Mouse (Mus musculus) thymus, adult 2 months (tissue): Measurements from ENCODE around the gene Tal1.

Source experiments
- CTCF ChIP-seq: fragments of 200-500 bp; IDR thresholded peaks from 2 replicates; pipeline ENCODE4 v1.5.1; 2012; ENCODE audit warnings: mild to moderate bottlenecking, control low read depth, low read length, moderate library complexity, borderline replicate concordance; ENCODE audit not compliant: control insufficient read depth, poor library complexity, insufficient read depth; ENCODE audit errors: extremely low read depth
- POLR2A ChIP-seq: fragments of 200-500 bp; IDR thresholded peaks from 2 replicates; pipeline ENCODE4 v1.6.1; 2012; ENCODE audit warnings: mild to moderate bottlenecking, low read length, control low read depth, moderate library complexity; ENCODE audit not compliant: control insufficient read depth, poor library complexity, insufficient read depth; ENCODE audit errors: extremely low read depth

DNA sequence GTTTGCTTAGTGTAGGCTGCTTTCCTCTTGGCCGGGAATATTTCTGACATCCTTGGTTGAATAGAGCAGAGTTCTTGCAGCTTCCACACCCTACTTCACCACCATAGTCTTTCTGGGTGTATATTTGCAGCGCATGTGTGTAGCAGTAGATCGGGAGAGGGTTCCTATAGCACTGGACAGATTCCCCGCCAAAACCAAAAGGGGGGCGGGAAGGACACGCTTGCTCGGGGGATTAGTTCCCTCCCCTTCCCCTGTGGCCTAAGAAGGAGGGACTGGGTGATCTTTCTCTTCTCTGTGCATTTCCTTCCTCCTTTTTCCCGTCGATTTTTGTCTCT, 6.3 kb downstream of the Tal1 start:
- TF ChIP-seq CTCF (no peak), POLR2A (no peak)
